Mouse (Mus musculus) limb, embryonic 14.5 days (tissue): ENCODE measurements at regions not wholly inside any gene's neighbourhood (a gene's known extent, or its start where the extent isn't known, plus 50 kb on each side); places are given as distances from the start of the nearest gene placed in this dataset.
A peak's percentile ranks its signal among the peaks of the same experiment; 100 is the strongest.

Source experiments
- ATAC-seq: fragments of 200-750 bp; cut with Nextera tagmentation; 2 replicates; pipeline ENCODE4 v1.8.0; 2017; ENCODE audit warnings: low read depth, moderate number of reproducible peaks, moderate TSS enrichment; ENCODE audit not compliant: low FRiP score
- DNase-seq: peaks from one replicate; pipeline ENCODE4 v3.0.0-alpha.2; 2015; ENCODE audit warnings: low spot score
- H3K27ac ChIP-seq: fragments of 300-500 bp; sonication (generic); replicated peaks from 2 replicates; pipeline ENCODE4 v1.5.1; 2014; ENCODE audit warnings: low read depth, mild to moderate bottlenecking, low read length, moderate library complexity, mixed read lengths
- H3K27me3 ChIP-seq: fragments of 300-500 bp; sonication (generic); 2 replicates; pipeline ENCODE4 v1.6.1; 2014; ENCODE audit warnings: low read length, mixed read lengths; ENCODE audit not compliant: control insufficient read depth, insufficient read depth
- H3K36me3 ChIP-seq: fragments of 300-500 bp; sonication (generic); 2 replicates; pipeline ENCODE4 v1.6.1; 2014; ENCODE audit warnings: mild to moderate bottlenecking, low read length, moderate library complexity, mixed read lengths; ENCODE audit not compliant: control insufficient read depth, insufficient read depth
- H3K4me1 ChIP-seq: fragments of 300-500 bp; sonication (generic); 2 replicates; pipeline ENCODE4 v1.6.1; 2014; ENCODE audit warnings: antibody characterized with exemption, low read length, mixed read lengths; ENCODE audit not compliant: control insufficient read depth, insufficient read depth
- H3K4me2 ChIP-seq: fragments of 300-500 bp; sonication (generic); replicated peaks from 2 replicates; pipeline ENCODE4 v1.6.1; 2014; ENCODE audit warnings: low read depth, mild to moderate bottlenecking, low read length, moderate library complexity; ENCODE audit not compliant: severe bottlenecking
- H3K4me3 ChIP-seq: fragments of 300-500 bp; sonication (generic); replicated peaks from 2 replicates; pipeline ENCODE4 v1.5.1; 2014; ENCODE audit warnings: low read length
- H3K9ac ChIP-seq: fragments of 300-500 bp; sonication (generic); 2 replicates; pipeline ENCODE4 v1.6.1; 2014; ENCODE audit warnings: mild to moderate bottlenecking, low read depth, low read length, moderate library complexity; ENCODE audit not compliant: severe bottlenecking
- H3K9me3 ChIP-seq: fragments of 300-500 bp; sonication (generic); 2 replicates; pipeline ENCODE4 v1.6.1; 2016; ENCODE audit warnings: low read length; ENCODE audit not compliant: control insufficient read depth
- POLR2A ChIP-seq: fragments of 200-500 bp; IDR thresholded peaks from 2 replicates; pipeline ENCODE4 v1.8.0; 2012; ENCODE audit warnings: inconsistent platforms, mild to moderate bottlenecking, moderate library complexity, borderline replicate concordance; ENCODE audit not compliant: insufficient read depth, insufficient read length; ENCODE audit errors: extremely low read depth
- WGBS: fragments of 180-500 bp; shearing (Covaris S2); extraction: QIAGEN DNeasy Blood & Tissue Kit; methylation state at CpG from one replicate; pipeline ENCODE4 v1.1.7; 2014; 5-methylcytosine and 5-hydroxymethylcytosine counted together

- H3K4me1 ChIP-seq = no peaks in the 10 kb centered on the region
- WGBS = 67% methylated on average over 2 of the region's 2 CpGs
- H3K9me3 ChIP-seq = no peaks in the 10 kb centered on the region
- H3K9ac ChIP-seq = no peak overlapping the region
- ATAC-seq = no peak
- no peak overlapping the region for H3K4me2 ChIP-seq
- no peaks in the 10 kb centered on the region for H3K27me3 ChIP-seq
- no peaks in the 10 kb centered on the region for H3K36me3 ChIP-seq
- no peak for TF ChIP-seq POLR2A
- no peak overlapping the region for H3K27ac ChIP-seq
- DNase-seq = no peak
- H3K4me3 ChIP-seq = no peak overlapping the region
Observed at GRCm38 (mm10) chr16:12935266-12935665, 174.2 kb upstream of the Ercc4 start.

GRCm38 (mm10) chr16:12936571-12936970 is 172.9 kb upstream of the Ercc4 start:
- Histone ChIP-seq H3K4me1 (no peaks in the 10 kb centered on the region), H3K4me2 (no peak overlapping the region), H3K36me3 (no peaks in the 10 kb centered on the region), H3K27me3 (no peaks in the 10 kb centered on the region), H3K9me3 (no peaks in the 10 kb centered on the region), H3K27ac (no peak overlapping the region), H3K4me3 (no peak overlapping the region), H3K9ac (no peak overlapping the region)
- no peak for TF ChIP-seq POLR2A
- no peak for DNase-seq
- 80% methylated on average over 2 of the region's 2 CpGs for WGBS
- ATAC-seq = no peak

- ATAC-seq = no peak
Observed at GRCm38 (mm10) chr16:12938563-12938962, 170.9 kb upstream of the Ercc4 start.

GRCm38 (mm10) chr16:12951176-12951575 is 158.3 kb upstream of the Ercc4 start:
- Histone ChIP-seq H3K9me3 (no peaks in the 10 kb centered on the region), H3K36me3 (no peaks in the 10 kb centered on the region), H3K4me2 (no peak overlapping the region), H3K27ac (no peak overlapping the region), H3K4me3 (no peak overlapping the region), H3K4me1 (no peaks in the 10 kb centered on the region), H3K27me3 (no peaks in the 10 kb centered on the region), H3K9ac (no peak overlapping the region)
- TF ChIP-seq POLR2A = no peak
- ATAC-seq = no peak
- 83% methylated on average over 5 of the region's 5 CpGs for WGBS
- no peak for DNase-seq

More at GRCm38 (mm10) chr16:12938563-12938962, 170.9 kb upstream of the Ercc4 start:
- no peak for TF ChIP-seq POLR2A
- Histone ChIP-seq H3K27ac (no peak overlapping the region), H3K27me3 (no peaks in the 10 kb centered on the region), H3K4me2 (no peak overlapping the region), H3K36me3 (no peaks in the 10 kb centered on the region), H3K4me1 (no peaks in the 10 kb centered on the region), H3K9ac (no peak overlapping the region), H3K4me3 (no peak overlapping the region), H3K9me3 (no peaks in the 10 kb centered on the region)
- 88% methylated on average over 2 of the region's 2 CpGs for WGBS
- DNase-seq = no peak

GRCm38 (mm10) chr16:12954028-12954427 is 155.5 kb upstream of the Ercc4 start:
- Histone ChIP-seq H3K4me1 (no peaks in the 10 kb centered on the region), H3K9ac (no peak overlapping the region), H3K4me3 (no peak overlapping the region), H3K27me3 (no peaks in the 10 kb centered on the region), H3K4me2 (no peak overlapping the region), H3K36me3 (no peaks in the 10 kb centered on the region), H3K9me3 (no peaks in the 10 kb centered on the region), H3K27ac (no peak overlapping the region)
- DNase-seq (no peak), ATAC-seq (no peak)
- TF ChIP-seq POLR2A = no peak
- 64% methylated on average over 8 of the region's 8 CpGs for WGBS

GRCm38 (mm10) chr16:12956416-12956815 is 153.1 kb upstream of the Ercc4 start:
- no peak for TF ChIP-seq POLR2A
- no peaks in the 10 kb centered on the region for H3K9me3 ChIP-seq
- DNase-seq (no peak), ATAC-seq (no peak)
- H3K4me2 ChIP-seq = no peak overlapping the region
- no peak overlapping the region for H3K4me3 ChIP-seq
- no peaks in the 10 kb centered on the region for H3K27me3 ChIP-seq
- H3K4me1 ChIP-seq = no peaks in the 10 kb centered on the region
- H3K9ac ChIP-seq = no peak overlapping the region
- 37% methylated on average over 3 of the region's 3 CpGs for WGBS
- peak overlapping the region; percentile 28; the same call in 1 of the 2 replicates for H3K27ac ChIP-seq
- no peaks in the 10 kb centered on the region for H3K36me3 ChIP-seq
